Mouse (Mus musculus) brain, adult 2 months (tissue): ENCODE measurements at regions not wholly inside any gene's neighbourhood (a gene's known extent, or its start where the extent isn't known, plus 50 kb on each side); places are given as distances from the start of the nearest gene placed in this dataset.

ENCODE experiments used
- DNase-seq: peaks from one replicate; pipeline ENCODE4 v3.0.0; 2011; ENCODE audit warnings: low read depth, low spot score

- DNase-seq = peak; percentile 93
Observed at GRCm38 (mm10) chr5:43339671-43340070, 106.7 kb downstream of the Cpeb2 start.

GRCm38 (mm10) chr5:43341475-43341874, 108.5 kb downstream of the Cpeb2 start:
- DNase-seq = no peak

- no peak for DNase-seq
Observed at GRCm38 (mm10) chr5:43344441-43344840, 111.5 kb downstream of the Cpeb2 start.

GRCm38 (mm10) chr5:43350987-43351386, 118.0 kb downstream of the Cpeb2 start:
- DNase-seq = no peak

GRCm38 (mm10) chr5:43353021-43353990, 120.3 kb downstream of the Cpeb2 start:
- DNase-seq = peak; percentile 90

- DNase-seq = no peak
Observed at GRCm38 (mm10) chr5:43354351-43354942, 121.5 kb downstream of the Cpeb2 start.

GRCm38 (mm10) chr5:43355026-43355580, 122.1 kb downstream of the Cpeb2 start:
- DNase-seq = peak; percentile 96

GRCm38 (mm10) chr5:43355832-43356231, 122.9 kb downstream of the Cpeb2 start:
- no peak for DNase-seq

GRCm38 (mm10) chr5:43357100-43357680, 124.2 kb downstream of the Cpeb2 start:
- DNase-seq = peak; percentile 25

- no peak for DNase-seq
Observed at GRCm38 (mm10) chr5:43357901-43358300, 124.9 kb downstream of the Cpeb2 start.

GRCm38 (mm10) chr5:43358928-43359765, 126.2 kb downstream of the Cpeb2 start:
- peak; percentile 90 for DNase-seq

- peak; percentile 90 for DNase-seq
Observed at GRCm38 (mm10) chr5:43360298-43360697, 127.3 kb downstream of the Cpeb2 start.

GRCm38 (mm10) chr5:43361026-43361425, 128.1 kb downstream of the Cpeb2 start:
- no peak for DNase-seq

- DNase-seq = peak; percentile 45
Observed at GRCm38 (mm10) chr5:43372385-43372784, 139.4 kb downstream of the Cpeb2 start.

- peak; percentile 84 for DNase-seq
Observed at GRCm38 (mm10) chr5:43384689-43385375, 130.5 kb upstream of the C1qtnf7 start.

- peak; percentile 43 for DNase-seq
Observed at GRCm38 (mm10) chr5:43390997-43391396, 124.3 kb upstream of the C1qtnf7 start.

GRCm38 (mm10) chr5:43391412-43392029, 123.8 kb upstream of the C1qtnf7 start:
- peak; percentile 88 for DNase-seq

GRCm38 (mm10) chr5:43392908-43393545, 122.3 kb upstream of the C1qtnf7 start:
- DNase-seq = peak; percentile 43

GRCm38 (mm10) chr5:43417259-43417658, 98.1 kb upstream of the C1qtnf7 start:
- no peak for DNase-seq
